Mouse (Mus musculus): ENCODE data around the gene Pkp4. TPM values are rescaled to one million over a fixed set of nuclear protein-coding genes. Genes with fewer than 3 reads are reported as not detected.

The Pkp4 gene
- polyA plus RNA-seq, 1 experiment from 2014 or later, result 14.7 TPM

- Histone ChIP-seq H3K4me3 (no peak overlapping the region), H3K27me3 (no peaks in the 10 kb centered on the region), H3K9me3 (no peaks in the 10 kb centered on the region), H3K36me3 (no peaks in the 10 kb centered on the region), H3K4me1 (no peaks in the 10 kb centered on the region), H3K9ac (replicated peaks) (no peak overlapping the region), H3K4me2 (replicated peaks) (no peak overlapping the region), H3K27ac (replicated peaks) (no peak overlapping the region)
- no peak for ATAC-seq (ENCODE audit: low FRiP score, low read depth)
- 66% methylated on average over 2 of the region's 2 CpGs for WGBS
These were observed 240.3 kb downstream of the Pkp4 start for GRCm38 (mm10) chr2:59400901-59401378.

- ATAC-seq (ENCODE audit: low FRiP score, low read depth), result no peak
- Histone ChIP-seq H3K9ac (replicated peaks) (no peak overlapping the region), H3K4me2 (replicated peaks) (no peak overlapping the region), H3K4me3 (no peak overlapping the region), H3K36me3 (no peaks in the 10 kb centered on the region), H3K27me3 (no peaks in the 10 kb centered on the region), H3K27ac (replicated peaks) (no peak overlapping the region), H3K9me3 (no peaks in the 10 kb centered on the region), H3K4me1 (0 out of 2 replicates have a peak, but pooled peaks cover 2% of the 10 kb centered on the region)
- WGBS, result 77% methylated on average over 8 of the region's 8 CpGs
These were observed 241.3 kb downstream of the Pkp4 start for GRCm38 (mm10) chr2:59401841-59402461.

- no peaks in the 10 kb centered on the region for H3K9me3 ChIP-seq
- no peaks in the 10 kb centered on the region for H3K27me3 ChIP-seq
- ATAC-seq (ENCODE audit: low FRiP score, low read depth), result no peak
- H3K4me2 ChIP-seq (replicated peaks), result no peak overlapping the region
- H3K27ac ChIP-seq (replicated peaks), result no peak overlapping the region
- 92% methylated on average over 8 of the region's 8 CpGs for WGBS
- no peaks in the 10 kb centered on the region for H3K36me3 ChIP-seq
- H3K4me3 ChIP-seq, result no peak overlapping the region
- H3K4me1 ChIP-seq, result peaks cover 5% of the 10 kb centered on the region; the same call in 1 of the 2 replicates
- H3K9ac ChIP-seq (replicated peaks), result no peak overlapping the region
These were observed 243.4 kb downstream of the Pkp4 start for GRCm38 (mm10) chr2:59404022-59404421.

Other genes starting within 250 kb of the Pkp4 start
- 1.9 and 2.0 TPM in 2 replicates for gene Ccdc148, start 167 bp upstream of the Pkp4 start, polyA plus RNA-seq (2016; fragmentation: Nextera tagmentation; extraction: Ambion mirVana)